Mouse (Mus musculus): ENCODE data around the gene Hoxb6.

The Hoxb6 gene

DNA sequence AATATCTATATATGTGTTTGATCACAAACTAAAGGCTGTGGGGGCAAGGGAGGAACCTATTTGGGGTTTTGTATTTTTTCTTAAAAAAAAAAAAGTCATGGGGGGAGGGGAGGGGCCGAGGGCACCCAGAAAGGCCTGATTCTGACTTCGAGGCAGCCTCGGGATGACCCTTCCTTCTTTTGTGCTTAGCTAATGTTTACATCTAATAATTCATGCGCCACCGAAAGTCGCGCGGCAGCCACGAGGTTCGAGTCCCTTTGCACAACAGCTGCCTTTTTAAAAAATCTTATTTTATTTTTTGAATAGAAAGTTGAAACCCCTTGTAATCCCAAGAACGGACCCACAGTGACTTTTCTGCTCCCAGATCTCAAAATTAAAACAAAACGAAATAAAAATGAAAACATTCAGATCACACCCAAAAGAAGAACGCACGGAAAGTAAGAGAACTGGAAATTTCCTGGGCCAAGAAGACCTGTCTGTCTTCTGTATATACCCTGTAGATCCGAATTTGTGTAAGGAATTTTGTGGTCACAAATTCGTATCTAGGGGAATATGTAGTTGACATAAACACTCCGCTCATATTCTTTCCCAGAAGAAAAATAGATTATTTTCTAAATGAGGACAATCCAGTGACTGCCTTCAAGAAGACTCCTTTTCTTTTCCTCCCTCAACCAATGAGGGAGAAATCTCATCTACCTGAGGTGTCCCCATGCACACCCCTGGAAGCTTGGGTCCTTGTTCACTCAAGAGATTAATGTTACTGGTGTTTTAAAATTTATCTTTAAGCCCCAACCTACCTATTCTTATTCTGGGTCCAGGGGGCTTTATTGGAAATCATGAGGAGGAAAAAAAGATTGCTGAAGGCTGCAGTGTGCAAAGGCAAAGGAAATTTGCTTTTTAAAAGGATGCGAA lies 24.7 kb downstream of the Hoxb6 start:
- DNase-seq (ENCODE audit: low spot score): no peak

DNA sequence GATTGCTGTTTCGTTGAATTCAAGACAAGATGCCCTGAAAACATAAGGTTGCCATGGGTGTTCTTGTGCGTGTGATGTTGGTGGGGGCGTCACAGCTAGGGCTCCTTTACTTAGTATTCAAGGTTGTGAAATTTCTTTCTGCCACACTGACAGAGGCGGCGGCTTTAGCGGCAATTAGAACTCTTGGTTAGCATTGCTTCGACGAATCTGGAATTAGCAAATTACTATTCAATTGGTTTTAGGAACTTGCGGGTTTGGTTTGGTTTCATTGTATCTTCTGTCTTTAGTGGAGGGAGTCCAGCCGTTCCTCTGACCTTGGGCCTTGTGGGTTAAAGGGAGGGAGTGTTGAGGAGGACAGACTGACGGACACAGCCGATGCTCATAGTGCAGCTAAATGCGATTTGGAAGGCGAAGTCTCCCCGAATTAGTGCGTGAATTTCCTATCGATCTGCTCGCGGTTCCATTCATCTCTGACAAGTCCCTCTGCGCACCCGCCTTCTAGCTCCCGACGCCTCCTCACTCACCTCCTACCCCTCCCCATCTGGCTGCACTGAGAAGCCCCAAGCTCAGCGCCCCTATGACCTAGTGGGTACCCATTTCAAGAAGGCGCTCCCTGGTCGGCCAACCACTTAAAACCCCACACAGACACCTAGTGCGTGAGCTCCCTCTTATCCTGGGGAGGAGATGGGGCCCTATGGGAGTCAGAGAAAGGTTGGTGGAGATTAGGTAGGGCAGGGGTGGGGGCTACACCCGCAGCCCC lies 25.5 kb downstream of the Hoxb6 start, which contains the start of gene Hoxb4:
Gene Hoxb4, plus strand, starts transcription at position 660 of the 760 bp plus-strand sequence.
- no peak for DNase-seq (ENCODE audit: low spot score)

DNA sequence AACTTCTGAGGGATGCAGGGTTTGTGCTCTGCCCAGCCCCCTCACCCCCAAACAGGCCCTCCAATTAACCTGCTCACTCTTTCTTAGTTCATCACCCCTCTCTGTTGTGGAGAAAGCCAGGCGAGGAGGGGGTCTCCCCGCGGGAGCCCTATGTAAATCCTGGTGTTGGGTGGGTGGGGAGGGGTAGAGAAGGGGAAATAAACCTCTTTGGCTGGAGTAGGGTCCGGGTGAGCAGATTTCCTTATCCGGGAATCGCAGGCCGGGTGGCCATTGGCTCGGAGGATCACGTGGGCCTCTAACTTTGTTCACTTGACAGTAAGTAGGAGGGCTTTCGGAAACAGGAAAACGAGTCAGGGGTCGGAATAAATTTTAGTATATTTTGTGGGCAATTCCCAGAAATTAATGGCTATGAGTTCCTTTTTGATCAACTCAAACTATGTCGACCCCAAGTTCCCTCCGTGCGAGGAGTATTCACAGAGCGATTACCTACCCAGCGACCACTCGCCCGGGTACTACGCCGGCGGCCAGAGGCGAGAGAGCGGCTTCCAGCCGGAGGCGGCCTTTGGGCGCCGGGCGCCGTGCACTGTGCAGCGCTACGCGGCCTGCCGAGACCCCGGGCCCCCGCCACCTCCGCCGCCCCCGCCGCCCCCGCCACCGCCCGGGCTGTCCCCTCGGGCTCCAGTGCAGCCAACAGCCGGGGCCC lies 26.2 kb downstream of the Hoxb6 start:
- no peak for DNase-seq (ENCODE audit: low spot score)

DNA sequence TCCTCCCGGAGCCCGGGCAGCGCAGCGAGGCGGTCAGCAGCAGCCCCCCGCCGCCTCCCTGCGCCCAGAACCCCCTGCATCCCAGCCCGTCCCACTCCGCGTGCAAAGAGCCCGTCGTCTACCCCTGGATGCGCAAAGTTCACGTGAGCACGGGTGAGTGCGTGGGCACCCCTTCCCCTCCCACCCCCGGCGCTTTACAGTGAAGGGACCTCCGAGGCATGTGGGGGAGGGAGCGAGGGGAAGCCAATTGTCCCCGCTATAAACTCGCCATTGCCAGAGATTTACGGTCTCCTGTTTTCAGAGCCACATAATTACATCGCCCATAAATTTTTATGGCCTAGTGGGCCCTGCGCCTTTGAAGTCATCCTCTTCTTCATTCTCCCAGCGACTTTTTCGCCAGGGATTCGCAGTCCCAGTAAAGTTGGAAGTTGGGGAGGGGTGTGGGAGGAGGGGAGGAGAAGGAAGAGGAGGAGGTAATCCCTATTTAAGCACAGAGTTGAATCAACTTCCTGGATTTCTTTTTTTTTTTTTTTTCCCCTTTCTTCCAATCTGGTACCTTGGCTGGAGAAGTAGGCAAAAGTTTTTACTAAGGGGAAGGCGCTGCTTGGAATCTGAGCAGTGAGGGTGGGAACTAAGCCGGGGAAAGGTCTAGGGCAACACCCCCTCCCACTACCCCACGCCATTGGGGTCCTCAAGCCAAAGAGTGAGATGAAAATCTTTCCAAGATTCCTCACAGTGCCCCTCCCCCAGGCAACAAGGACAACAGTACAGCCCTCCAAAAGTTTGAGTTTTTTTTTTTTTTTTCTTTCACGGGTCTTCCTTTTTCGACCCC lies 27.0 kb downstream of the Hoxb6 start:
- no peak for DNase-seq (ENCODE audit: low spot score)

DNA sequence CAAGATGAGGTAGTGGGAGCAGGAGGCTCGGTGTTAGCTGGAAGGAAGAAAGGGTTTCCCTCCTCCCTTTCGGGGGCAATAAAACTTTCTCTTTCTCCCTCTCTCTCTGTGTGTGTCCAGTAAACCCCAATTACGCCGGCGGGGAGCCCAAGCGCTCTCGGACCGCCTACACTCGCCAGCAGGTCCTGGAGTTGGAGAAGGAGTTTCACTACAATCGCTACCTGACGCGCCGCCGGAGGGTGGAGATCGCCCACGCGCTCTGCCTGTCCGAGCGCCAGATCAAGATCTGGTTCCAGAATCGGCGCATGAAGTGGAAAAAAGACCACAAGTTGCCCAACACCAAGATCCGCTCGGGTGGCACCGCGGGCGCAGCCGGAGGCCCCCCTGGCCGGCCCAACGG lies 27.6 kb downstream of the Hoxb6 start:
- DNase-seq (ENCODE audit: low spot score): no peak

DNA sequence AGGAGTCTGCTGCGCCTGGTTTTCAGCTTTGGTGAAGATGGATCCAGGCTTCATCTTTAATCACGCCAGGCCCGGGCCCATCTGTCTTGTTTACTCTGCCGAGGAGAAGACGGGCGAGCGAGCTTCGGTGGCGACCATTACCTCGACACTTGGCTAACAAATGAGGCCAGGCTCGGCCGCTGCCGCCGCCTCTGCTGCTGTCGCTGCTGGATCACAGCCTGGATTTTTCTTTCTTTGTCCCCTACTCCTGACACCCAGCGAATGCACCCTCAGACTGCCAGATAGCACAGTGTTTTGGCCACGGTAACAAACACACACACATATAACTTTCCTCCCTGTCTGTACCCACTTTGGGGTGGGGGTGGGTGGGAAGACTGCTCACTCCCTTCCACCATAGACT lies 28.4 kb downstream of the Hoxb6 start:
- no peak for DNase-seq (ENCODE audit: low spot score)

DNA sequence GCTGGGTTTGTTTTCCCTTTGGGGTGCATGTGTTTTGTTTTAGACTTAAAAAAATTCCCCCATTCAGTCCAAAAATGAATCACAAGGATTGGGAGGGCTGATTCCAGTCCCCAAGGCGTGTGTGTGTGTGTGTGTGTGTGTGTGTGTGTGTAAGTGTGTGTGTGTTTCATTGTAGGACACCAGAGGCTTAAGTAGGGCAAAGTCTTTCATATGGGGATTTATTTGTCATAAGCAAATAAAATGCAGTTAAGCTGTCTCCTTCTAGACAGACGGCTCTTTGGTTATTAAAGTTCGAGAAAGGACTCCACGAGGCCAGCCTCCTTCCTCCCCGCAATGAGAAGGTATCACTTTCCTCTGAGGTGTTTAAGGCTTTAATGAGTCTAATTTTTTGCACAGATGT lies 29.6 kb downstream of the Hoxb6 start:
- DNase-seq (ENCODE audit: low spot score): no peak

DNA sequence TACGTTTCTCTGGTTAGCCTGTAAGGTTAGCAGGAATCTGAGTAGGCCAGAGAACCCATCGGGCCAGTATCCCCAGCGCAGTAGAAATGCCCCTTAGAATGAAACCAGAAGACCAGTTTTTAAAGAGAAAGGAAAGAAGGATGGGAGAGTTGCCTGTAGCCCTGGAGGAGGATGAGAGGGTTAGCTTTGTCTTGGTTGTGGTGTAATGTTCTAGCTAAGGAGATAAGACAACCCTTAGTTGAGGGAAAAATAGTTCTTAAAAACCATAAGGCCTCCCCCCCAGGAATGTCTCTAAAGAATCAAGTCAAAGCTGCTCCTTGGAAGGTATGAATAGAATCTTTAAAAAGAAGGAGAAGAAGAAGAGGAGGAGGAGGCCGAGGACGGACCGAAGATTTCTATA lies 30.5 kb downstream of the Hoxb6 start:
- DNase-seq (ENCODE audit: low spot score): no peak

DNA sequence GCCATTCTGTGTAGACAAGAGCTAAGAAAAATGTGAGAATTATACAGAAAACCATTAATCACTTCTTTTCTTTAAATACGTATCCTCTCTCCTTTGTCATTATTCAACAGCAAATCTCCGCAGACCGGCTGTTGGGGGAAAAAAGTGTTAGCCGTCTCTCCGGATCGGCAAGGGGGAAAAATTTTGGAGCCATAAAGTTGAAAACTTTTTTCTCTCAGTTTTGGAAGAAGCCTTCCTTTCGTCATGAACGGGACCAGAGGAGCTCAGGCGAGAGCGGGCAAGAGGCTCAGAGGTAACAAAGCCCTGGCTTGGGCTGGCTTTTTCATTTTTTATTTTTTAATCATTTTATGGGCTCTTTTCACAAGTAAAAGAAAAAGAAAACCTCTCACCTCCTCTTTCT lies 30.9 kb downstream of the Hoxb6 start, which contains the start of gene Hoxb3:
Gene Hoxb3, plus strand, starts transcription at position 173 of the 400 bp plus-strand sequence.
- DNase-seq (ENCODE audit: low spot score): no peak

DNA sequence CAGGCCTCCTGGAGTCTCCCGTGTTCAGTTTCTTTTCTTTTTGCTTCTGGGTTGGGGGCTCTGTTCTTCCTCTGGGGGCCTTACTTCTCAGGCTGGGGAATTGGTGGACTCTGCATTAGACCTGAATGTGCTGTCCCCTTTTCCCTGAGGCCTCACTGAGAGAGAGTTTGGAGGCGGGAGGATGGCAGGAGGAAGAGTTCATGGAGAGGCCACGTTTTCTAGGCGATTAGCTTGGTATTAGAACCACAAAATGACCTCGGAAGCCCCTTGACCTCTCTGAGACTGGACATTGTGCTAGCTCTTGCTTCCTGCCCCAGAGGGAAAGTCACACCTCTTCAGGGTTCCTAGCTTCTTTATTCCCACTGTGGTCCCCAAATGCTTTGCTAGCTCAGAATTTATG lies 31.8 kb downstream of the Hoxb6 start:
- DNase-seq (ENCODE audit: low spot score): no peak

DNA sequence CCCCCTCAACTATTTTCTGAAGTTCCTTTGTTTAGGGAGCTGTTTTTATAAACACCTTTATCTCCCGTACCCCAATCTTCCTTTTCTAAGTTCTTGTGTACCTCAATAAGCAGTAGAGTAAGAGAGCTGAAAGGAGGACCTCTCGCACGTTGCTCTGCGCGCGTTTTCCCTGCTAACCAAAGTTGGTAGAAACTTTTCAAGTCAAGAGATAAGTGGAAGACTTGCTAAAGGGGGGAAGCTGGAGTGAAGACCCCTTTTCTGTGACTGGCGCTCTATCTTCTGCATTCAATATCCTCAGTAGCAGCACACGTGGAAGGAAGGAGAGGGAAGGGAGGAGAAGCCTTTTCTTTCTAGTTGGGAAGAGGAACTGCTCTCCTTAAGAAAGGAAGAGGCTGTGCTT lies 32.7 kb downstream of the Hoxb6 start:
- no peak for DNase-seq (ENCODE audit: low spot score)

DNA sequence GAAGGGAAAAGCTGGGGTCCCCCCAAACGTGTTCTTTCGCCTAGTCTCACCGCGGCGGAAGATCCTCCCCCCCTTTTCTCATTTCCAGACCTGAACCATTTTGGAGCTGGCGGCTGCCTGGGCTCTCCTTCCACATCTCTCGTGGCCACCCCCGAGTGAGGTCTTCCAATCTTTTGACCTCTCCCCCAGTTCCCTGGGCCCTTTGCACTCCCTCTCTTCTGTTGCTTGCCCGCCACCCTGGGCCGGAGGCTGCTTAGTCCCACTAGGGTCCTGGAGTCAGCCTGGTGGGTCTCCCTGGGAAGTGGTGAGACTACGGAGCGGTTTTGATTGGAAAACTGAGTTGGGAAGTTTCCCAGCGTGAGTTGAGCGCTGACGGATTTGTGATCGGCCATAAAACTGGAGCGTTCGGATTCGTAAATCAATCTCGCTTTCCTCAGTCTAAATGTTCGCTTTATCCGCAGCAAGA lies 33.5 kb downstream of the Hoxb6 start:
- no peak for DNase-seq (ENCODE audit: low spot score)

DNA sequence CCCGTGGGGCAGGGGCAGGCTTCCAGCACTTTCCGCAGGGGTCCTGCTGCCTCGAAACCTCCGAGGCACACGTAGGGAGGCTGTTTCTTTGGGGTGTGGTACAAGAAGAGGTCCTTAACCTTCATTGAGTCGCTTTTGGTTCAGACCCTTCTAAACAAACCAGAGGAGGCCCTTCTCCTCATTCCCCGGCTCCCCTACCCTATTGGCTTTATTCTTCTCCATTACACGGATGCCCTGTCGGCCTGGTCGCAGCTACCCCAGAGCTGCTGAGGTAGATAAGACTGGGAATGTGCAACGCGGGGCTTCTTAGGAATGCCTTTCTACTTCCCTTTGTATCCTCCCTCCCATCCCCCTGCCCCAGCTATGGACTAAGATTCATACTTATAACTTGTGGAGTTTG lies 34.4 kb downstream of the Hoxb6 start:
- DNase-seq (ENCODE audit: low spot score): no peak

DNA sequence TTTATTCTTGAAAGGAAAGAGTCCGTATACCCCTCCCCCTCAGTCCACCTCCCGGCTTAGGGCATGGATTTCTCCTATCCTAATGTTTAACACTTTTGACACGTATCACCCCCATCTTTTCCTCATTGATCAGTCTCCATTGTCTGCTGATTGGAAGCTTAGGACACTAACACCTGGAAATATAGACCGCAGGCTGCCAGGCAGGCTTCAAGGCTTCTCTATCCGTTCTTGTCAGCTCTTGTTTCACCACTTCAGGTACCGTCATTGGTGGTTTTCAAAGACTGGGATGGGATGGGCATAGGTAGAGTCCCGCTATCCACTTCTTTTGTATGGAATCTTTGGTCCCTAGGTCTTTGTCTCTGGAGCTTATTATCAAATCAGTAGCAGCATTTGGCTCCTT lies 34.8 kb downstream of the Hoxb6 start:
- DNase-seq (ENCODE audit: low spot score): no peak

DNA sequence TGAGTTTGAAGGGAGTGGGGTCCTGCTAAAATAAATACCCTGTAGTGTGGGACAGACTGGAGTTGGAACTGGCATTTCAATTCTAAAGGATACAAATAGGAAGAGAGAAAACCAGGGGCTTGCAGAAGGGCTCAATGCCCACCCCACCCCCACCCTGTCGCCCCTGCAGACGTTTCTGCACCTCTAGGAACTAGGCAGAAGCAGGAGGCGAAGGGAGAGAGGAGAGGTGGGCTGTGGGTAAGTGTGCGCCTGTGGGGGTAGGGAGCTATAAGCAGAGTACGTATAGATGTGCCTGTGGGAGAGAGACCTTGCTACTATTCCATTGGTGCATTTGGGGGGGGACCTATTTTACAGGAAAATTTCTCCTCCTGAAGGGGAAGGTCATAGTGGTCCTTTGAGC lies 35.5 kb downstream of the Hoxb6 start:
- no peak for DNase-seq (ENCODE audit: low spot score)

DNA sequence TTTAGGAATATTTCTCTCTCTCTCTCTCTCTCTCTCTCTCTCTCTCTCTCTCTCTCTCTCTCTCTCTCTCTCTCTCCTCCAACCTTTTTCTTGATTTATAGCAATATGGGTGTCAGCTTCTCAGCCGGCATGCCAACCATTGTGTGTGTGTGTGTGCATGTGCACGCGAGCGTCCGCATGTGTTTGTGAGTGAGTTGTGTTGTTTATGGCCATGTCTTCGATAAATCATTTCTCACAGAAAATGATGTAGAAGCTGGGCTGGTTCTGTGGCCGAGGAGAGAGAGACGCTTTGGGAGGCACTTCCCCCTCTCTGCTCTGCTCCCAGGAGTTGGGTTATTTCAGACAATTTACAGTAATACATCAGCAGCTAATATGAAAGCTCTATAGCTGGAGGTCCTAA lies 36.3 kb downstream of the Hoxb6 start:
- DNase-seq (ENCODE audit: low spot score): no peak

DNA sequence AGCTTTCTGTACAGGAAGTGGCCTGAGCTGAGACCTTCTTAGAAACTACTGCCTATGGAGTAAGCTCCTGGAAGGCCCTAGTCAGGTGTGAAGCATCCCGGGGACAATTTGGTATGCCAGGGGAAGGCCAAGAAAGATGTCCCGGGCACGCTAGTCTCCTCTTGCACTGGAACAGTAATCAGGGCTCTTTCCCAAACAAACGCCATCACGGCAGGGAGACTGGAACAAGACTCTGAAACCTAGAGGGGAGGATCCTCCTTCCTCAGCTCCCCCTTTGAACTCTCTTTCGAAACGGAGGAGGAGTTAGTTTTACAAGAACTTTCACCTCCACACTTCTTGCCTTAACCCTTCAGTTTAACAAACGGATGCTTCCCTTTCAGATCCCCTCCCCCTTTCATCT lies 39.8 kb downstream of the Hoxb6 start:
- DNase-seq (ENCODE audit: low spot score): no peak

DNA sequence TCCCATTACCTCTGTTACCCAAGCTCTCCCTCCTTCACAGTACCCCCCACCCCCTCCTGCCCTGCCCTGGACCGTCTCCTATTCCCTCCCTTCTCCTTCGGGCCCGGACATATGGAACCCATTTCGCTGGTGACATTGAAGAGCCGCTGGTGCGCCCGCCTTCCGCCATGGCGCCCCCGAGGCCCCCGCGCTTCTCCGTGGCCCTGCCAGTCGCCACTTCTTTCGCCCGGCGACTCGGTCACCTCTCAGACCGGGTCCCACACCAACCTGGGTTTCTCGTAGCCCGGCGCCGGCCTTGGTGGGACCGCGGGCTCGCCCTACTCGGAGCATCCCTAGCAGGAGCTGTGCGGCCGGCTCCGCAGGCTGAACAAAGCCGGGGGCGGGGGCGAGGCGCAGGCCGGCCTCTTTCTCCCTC lies 40.3 kb downstream of the Hoxb6 start:
- no peak for DNase-seq (ENCODE audit: low spot score)

DNA sequence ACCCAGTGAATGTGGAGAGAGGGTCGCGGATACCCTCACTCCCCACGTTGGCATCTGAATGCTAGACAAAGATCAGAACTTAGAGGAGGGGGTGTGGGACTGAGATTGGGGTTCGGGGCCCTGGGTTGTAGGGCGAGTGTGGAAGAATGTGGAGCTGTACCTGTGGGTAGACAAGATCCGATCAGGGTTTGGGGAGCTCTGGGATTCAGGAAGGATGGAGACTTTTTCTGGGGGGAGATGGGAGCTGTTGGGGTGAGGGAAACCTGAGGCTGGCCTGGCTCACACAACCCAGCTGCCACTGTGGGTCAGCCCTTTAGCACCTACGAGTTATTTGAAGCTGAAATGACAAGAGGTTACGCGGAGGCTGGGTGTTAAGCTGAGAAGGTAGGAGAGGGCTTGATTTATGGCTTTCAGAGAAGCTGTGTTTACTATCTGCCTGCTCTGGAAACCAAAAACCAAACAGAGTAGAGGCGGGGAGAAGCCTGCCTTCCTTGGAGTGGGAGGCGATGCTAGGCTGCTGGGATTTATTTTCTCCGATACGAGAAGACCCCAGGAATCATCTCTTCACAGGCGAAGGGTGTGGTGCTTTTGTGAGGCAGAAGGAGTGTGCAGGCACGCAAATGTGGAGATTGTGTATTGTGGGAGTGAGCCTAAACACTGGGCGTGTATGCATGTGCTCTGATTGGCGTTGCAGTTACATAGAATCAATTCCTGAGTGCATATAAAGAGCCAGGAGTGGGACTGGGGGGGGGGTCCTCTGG lies 41.1 kb downstream of the Hoxb6 start:
- DNase-seq (ENCODE audit: low spot score): no peak

DNA sequence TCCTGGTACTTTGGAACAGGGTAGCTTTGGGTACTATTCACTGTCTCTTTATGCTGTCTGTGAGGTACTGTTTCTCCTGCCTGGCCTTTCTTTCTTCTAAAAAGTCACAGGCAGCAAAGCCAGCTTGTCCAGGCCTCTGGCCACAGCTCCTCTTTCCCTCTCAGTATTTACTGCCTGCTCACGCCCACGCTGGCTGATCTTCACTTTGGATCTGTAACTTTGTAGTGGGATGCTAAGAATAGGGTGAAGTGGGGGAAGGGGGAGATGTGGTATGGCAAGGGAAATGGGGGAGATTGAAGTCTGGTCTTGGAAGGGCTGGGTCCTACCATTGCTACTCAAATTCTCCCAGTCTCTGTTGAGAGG lies 41.7 kb downstream of the Hoxb6 start:
- no peak for DNase-seq (ENCODE audit: low spot score)

DNA sequence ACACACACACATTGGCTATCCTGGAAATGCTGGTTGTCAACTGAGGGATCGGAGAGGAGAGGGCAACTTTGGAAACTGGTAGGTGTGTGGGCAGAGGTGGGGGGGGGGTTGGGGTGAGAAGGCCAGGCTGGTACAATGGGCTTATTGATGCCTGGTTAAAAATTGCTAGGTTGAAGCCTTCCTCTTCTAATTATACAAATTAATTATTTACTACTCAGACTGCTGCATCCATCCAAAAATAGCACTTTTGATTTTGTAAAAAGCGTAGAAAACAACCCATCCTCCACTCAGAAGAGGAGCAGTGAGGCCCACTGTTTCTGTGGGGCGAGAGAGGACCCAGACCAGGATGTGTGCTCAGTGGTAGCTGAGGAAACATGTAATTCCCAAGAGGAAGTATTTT lies 42.7 kb downstream of the Hoxb6 start:
- DNase-seq (ENCODE audit: low spot score): no peak
